Mouse (Mus musculus) gastrocnemius, adult 2 months (tissue): ENCODE measurements around the gene Rhcg. TPM values are rescaled to one million over a fixed set of nuclear protein-coding genes. Genes with fewer than 3 reads are reported as not detected.

Experiments
- DNase-seq: peaks from one replicate; pipeline ENCODE4 v3.0.0; 2022
- H3K27ac ChIP-seq: fragments of 200-600 bp; 2 replicates; pipeline ENCODE4 v1.8.1; 2022; ENCODE audit warnings: mild to moderate bottlenecking
- H3K4me3 ChIP-seq: fragments of 200-600 bp; 2 replicates; pipeline ENCODE4 v1.8.1; 2022; ENCODE audit warnings: mild to moderate bottlenecking, moderate library complexity
- CTCF ChIP-seq: fragments of 200-600 bp; IDR thresholded peaks from 2 replicates; pipeline ENCODE4 v1.8.1; 2022; ENCODE audit warnings: antibody characterized with exemption, mild to moderate bottlenecking, moderate library complexity
- intact Hi-C: fragments of 180-260 bp; cut with DNase I; formaldehyde crosslinking; loops from one replicate; pipeline ENCODE4 v1.15.1; 2025
- total RNA-seq, 2 experiments: library from RNA; stranded (reverse); gene quantifications; 2 replicates each; pipeline ENCODE4 v1.2.3; 2021

Rhcg gene
- total RNA-seq, 2 experiments from 2014 or later = not detected

GRCm38 (mm10) chr7:79590560-79591110, 26.8 kb downstream of the Rhcg start:
- no peak overlapping the region for H3K4me3 ChIP-seq
- no peak for TF ChIP-seq CTCF
- no peak for DNase-seq
- no peak overlapping the region for H3K27ac ChIP-seq
- intact Hi-C loops = loop anchor here (10.0 kb wide), 1 partner anchor 216 kb away; no protein-coding TSS in a partner anchor

GRCm38 (mm10) chr7:79589763-79590559, 27.5 kb downstream of the Rhcg start:
- TF ChIP-seq CTCF = no peak
- H3K27ac ChIP-seq = no peak overlapping the region
- intact Hi-C loops = loop anchor here (10.0 kb wide), 1 partner anchor 215 kb away; no protein-coding TSS in a partner anchor
- DNase-seq = no peak
- H3K4me3 ChIP-seq = no peak overlapping the region

DNA sequence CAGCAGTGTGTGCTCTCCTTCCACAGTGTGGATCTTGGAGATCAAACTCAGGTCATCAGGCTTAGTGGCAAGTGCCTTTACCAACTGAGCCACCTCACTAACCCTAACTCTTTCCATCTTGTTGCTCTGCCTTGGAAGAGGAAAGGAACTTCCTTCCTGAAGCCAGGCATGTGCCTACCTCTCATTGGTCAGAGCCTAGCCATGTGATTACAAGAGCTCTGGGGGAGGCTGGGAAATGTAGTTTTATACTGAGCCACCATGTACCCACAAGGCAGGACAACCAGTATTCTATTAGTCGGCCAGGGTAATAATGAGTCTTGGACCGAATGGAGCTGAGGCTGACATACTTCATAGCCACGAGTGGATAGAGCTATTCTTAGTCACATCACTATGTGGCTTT, 29.2 kb downstream of the Rhcg start:
- TF ChIP-seq CTCF = no peak
- Histone ChIP-seq H3K4me3 (no peak overlapping the region), H3K27ac (no peak overlapping the region)
- no peak for DNase-seq
- intact Hi-C loops = no loop called here

DNA sequence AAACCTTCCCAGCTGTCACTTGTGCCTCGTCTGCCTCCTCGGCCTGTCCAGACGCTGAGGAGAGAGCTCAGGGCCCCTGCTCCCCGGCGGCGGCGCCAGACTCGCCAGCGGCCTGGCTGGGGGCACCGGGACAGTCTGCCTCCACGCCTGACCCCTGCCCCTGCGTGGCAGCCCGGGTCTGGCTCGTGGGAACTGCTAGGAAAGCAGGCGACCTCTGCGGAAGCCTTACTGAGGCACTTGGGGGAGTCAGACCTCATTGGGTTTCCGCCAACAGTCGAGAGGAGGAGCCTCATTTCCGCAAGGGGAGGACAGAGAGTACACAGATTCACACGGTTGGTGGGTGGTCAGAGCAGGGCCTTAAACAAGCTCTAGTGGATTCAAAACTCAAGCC, 38.6 kb downstream of the Rhcg start:
- intact Hi-C loops = no loop called here
- H3K4me3 ChIP-seq = peak overlapping the region; percentile 52
- H3K27ac ChIP-seq = no peak overlapping the region
- DNase-seq = no peak
- TF ChIP-seq CTCF = no peak

DNA sequence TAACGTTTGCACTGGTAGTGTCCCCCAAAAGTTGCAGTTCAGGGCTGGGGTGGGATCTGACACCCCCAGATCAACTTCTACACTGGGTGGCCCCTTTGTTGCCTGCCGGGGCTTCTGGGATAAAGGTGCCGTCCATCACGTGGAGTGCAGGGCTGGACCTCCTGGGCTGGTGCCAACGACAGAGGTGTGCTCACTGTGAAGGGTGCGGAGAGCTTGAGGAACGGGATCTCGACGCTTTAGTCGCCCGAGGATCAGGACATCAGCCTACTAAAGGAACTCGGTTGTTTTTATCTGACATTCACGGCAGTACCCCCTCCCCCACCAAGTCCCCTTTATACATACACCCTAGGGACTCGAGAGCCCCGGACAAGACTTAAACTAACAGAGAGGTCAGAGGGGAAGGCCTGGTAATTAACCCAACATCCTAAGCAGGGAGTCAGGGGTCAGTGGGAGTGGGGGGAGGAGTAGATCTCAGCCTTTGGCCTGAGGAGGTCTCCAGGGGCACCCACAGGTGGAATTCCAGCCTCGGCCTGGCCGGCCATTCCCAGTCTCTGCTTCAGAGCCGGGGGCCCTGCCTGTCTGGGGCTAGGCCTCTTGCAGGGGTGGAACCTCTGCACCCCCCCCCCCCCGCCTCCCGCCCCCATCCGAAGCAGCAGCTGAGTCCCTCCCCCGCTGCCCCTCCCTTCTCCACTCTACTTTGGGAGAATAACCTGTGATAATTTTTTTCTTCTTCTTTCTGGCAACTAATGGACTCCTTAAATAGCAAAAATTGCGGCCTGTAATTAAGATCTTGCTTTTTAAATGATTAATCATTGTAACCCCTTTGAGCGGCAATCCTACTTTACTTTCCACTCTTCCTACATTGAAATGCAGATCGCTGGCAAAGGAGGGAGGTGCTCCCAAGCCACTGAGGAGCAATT, 39.3 kb downstream of the Rhcg start:
- DNase-seq = no peak
- TF ChIP-seq CTCF = no peak
- intact Hi-C loops = no loop called here
- H3K4me3 ChIP-seq = peak overlapping the region; percentile 52
- H3K27ac ChIP-seq = no peak overlapping the region

DNA sequence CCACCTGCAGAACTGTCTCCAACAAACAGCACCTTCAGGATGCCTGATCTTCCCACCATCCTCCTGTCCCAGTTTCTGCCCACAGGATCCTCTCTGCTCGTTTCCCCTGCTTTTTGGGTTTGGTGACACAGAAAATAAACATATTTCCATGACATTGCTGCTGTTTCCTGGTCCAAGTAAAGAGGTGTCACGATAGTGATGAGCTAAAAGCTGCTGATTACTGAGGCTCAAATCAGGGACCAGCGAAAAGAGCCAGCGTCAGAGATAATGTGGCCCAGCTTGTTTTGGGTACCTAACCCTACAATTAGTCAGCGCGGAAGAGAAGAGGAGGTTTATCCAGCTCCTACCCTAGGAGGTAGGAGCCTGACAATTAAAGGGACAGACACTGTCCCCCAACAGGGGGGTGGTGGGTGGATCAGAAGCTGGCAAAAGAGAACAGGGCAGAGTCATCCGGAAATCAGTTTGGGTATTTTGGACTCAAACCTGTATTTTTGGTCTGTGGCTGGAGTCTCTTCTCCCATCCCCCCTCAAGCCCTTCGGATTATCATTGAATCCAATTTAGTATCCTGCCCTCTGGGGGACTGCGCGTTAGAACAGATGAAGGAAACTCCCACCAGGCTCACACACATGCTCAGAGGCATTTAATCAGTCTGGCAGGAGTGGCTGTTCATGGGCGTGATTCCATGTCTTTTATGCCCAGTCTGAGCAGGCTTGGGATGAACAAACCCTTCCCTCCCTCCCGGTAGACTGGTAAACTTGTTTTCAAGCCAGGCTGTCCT, 40.2 kb downstream of the Rhcg start:
- intact Hi-C loops = no loop called here
- H3K4me3 ChIP-seq = no peak overlapping the region
- no peak for DNase-seq

DNA sequence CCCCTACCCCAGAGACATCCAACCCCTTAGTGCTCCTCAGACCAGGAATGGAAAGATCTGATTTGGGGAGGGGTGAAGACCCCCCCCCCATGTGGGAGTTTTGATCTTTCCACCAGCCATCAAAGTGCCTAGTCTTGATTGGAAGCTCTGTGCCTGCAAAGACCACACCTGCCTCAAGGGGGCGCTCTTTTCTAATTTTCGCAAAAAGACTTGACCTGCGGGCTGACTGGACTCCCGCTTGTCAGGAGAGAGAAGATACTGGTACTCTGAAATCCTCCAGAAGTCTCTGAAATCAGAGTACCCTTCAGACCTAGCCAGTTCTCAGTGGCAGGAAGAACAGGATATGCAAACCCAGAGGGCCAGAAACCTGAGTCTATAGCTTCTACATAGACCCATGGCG, 40.8 kb downstream of the Rhcg start:
- intact Hi-C loops = no loop called here
- TF ChIP-seq CTCF = peak; percentile 74
- peak; percentile 52 for DNase-seq
- H3K4me3 ChIP-seq = no peak overlapping the region
- H3K27ac ChIP-seq = no peak overlapping the region

More for the DNA sequence above, 40.2 kb downstream of the Rhcg start:
- H3K27ac ChIP-seq = no peak overlapping the region
- no peak for TF ChIP-seq CTCF

DNA sequence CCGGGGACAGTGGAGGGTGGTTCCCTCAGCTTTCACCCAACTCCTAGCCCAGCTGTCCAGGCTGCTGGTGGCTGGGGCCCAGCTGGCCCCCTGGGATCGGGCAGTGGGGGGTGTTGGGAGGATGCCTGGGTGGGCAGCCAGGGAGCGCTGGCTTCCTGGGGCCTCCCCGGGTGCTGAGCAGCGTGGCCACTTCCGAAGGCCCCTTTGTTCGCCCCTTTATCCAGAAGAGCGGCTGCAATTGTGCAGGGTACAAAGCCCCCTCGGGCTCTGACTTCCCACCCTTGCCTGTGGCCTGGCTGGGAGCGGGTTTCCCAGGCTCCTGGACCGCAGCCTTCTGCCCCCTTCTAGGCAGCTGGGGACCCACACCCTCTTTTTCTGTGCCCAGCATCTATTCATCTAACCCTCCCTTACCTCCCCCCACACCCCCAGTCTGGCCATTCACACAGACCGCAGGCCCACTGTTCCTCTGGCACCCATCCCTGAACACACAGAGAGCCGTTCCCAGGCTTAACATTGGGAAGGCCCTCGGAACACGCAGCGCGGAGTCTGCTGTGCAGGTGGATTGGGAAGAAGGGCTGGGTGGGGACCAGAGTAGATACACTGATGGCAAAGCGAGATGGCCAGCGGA, 45.2 kb downstream of the Rhcg start:
- no peak for DNase-seq
- Histone ChIP-seq H3K4me3 (no peak overlapping the region), H3K27ac (no peak overlapping the region)
- TF ChIP-seq CTCF = no peak
- intact Hi-C loops = no loop called here

DNA sequence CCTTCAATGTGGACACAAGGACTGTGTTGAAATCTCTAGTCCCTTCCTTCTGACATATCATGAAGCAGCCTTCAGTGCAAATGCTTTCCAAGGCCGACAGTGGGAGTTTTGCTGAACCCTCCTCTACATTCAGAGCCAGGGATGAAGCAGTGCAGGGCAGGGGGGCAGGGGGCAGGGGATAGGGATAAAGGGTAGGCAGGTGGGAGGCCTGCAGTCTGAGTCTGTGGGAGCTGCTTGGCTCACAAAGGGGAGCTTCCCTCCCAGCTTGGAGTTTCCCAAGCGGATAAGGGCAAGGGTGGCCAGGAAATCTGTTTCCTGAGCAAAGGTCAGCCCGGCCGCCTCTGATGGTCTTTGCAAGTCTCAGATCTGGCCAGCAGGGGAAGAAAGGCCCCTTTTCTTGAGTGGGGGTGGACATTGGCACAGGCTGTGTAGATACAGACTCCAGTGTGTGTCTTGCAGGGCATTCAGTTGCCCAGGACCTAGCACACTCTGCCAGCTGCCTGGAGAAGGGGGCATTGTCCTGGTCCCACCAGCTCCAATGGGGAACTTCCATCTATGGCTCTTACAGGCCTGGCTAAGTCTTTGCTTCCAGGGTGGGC, 48.4 kb downstream of the Rhcg start:
- intact Hi-C loops = no loop called here
- no peak overlapping the region for H3K4me3 ChIP-seq
- H3K27ac ChIP-seq = no peak overlapping the region
- TF ChIP-seq CTCF = no peak
- DNase-seq = no peak

GRCm38 (mm10) chr7:79568212-79568611, 49.2 kb downstream of the Rhcg start:
- no peak overlapping the region for H3K4me3 ChIP-seq
- intact Hi-C loops = no loop called here
- no peak for DNase-seq
- TF ChIP-seq CTCF = no peak
- no peak overlapping the region for H3K27ac ChIP-seq

DNA sequence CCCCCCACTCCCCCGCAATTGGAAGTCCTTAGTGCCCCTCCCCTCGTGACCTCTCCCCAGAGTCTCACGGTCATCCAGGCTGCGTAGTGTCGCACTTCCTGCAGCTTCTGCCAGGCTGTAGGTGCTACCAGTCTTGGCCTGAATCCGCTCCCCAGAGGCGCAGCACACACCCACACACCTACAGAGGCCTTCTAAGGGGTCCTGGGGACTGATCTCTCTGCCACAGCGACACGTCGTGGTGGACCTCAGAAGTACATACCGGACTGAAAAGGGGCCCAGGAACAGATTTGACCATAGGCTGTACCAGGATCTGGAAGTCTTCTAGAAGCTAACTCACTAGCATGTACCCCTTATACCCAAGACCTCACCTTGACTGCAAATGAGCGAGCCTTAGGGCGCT, 53.8 kb downstream of the Rhcg start:
- no peak for DNase-seq
- peak; percentile 33 for TF ChIP-seq CTCF
- intact Hi-C loops = no loop called here
- no peak overlapping the region for H3K4me3 ChIP-seq
- H3K27ac ChIP-seq = no peak overlapping the region

DNA sequence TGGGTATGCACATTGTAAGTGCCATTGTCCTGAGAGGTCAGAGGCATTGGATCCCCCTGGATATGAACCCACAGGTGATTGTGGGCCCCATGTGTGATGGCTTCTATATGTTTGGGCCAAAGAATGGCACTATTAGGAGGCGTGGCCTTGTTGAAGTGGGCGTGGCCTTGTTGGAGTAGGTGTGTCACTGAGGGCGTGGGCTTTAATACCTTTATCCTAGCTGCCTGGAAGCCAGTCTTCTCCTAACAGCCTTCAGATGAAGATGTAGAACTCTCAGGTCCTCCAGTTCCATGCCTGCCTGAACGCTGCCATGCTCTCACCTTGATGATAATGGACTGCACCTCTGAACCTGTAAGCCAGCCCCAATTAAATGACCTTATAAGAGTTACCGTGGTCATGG, 55.1 kb downstream of the Rhcg start:
- no peak for TF ChIP-seq CTCF
- Histone ChIP-seq H3K4me3 (no peak overlapping the region), H3K27ac (no peak overlapping the region)
- DNase-seq = no peak
- intact Hi-C loops = no loop called here
